Mouse (Mus musculus): ENCODE results near the gene Large2.

Large2 gene

GRCm38 (mm10) chr2:92328206-92328605, 46.5 kb downstream of the Large2 start:
- no peak for DNase-seq (ENCODE audit: low read depth, low spot score)

DNA sequence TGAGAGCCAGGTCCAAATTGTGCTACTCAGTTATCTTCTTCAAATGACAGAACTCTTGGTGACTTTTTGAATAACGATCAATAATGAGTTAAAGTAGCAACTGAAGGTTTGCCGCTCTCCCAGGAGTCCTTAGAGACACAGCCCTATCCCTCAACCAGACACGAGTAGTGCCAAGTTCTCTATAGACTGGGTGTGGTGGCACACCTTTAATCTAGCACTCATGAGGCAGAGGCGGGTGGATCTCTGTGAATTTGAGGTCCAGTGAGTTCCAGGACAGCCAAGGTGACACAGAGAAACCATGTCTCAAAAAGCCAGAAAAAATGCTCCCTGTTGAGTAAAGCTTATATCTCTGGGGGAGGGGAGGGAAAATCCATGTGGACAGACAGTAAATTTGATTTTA, 47.1 kb downstream of the Large2 start:
- DNase-seq (ENCODE audit: low read depth, low spot score): no peak

DNA sequence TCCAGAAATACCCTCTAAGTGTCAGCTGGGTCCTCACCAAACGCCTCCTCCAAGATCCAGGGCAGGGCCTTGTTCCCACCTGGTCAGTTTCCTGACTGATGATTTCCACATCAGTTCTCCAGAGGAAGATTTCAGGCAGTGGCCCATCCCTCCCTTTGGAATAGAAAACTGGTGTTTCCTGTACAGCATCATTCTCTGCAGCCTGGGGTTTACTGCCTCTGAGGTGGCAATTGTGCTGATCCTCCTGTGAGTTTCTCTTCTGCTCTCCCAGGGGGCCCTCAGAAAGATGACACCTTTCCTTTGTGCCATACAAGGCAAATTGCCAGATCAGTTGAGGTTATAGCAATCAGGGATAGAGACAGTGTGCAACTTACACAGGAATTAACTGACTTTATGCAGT, 48.4 kb downstream of the Large2 start:
- DNase-seq (ENCODE audit: low read depth, low spot score): no peak

DNA sequence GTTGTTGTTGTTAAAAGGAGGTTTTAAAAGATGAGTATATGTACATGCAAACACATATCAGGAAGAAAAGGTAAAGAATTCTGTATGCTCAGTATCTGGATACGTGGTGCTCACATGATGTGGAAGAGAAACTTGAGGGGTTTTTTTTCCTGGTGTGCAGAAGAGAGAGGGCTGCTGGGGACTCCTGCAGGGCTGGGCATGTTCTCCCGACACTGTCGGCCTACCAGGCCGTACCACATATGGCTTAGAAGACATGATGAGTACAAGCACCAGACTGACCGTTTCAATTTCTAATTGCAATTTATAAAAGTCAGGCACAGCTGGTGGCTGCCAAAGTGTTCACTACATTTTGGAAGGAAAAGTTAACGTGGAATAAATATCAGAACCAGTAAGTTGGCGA, 49.0 kb downstream of the Large2 start:
- no peak for DNase-seq (ENCODE audit: low read depth, low spot score)

GRCm38 (mm10) chr2:92322669-92323068, 52.0 kb downstream of the Large2 start:
- DNase-seq (ENCODE audit: low read depth, low spot score): peak; percentile 31

GRCm38 (mm10) chr2:92317228-92317627, 57.4 kb downstream of the Large2 start:
- no peak for DNase-seq (ENCODE audit: low read depth, low spot score)

DNA sequence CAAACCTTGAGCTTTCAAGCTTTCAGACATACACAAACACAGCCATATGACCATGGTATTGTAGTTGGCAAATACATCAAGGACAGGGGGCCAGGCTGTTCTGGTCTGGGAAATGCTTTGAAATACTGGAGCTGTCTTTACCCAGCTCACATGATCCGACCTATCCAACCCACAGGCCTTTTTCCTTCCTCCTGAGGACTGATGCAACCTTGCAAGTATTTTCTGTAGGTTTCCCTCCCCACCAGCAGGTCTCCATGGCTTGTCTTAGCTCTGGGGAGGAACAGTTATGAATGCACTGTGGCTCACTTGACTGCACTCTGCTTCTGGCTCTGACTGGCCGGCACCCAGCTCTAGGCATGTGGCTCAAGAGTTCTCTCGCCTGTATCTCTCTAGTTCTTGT, 58.0 kb downstream of the Large2 start:
- DNase-seq (ENCODE audit: low read depth, low spot score): no peak
